Mouse (Mus musculus) midbrain, postnatal 0 days (tissue): ENCODE measurements around the gene Olfr878. TPM values are rescaled to one million over a fixed set of nuclear protein-coding genes. Genes with fewer than 3 reads are reported as not detected.

Experiments
- ATAC-seq: fragments of 200-750 bp; cut with Nextera tagmentation; 2 replicates; pipeline ENCODE4 v1.8.0; 2017; ENCODE audit warnings: moderate number of reproducible peaks, mild to moderate bottlenecking, moderate TSS enrichment, moderate library complexity; ENCODE audit not compliant: low FRiP score
- DNase-seq: peaks from one replicate; pipeline ENCODE4 v3.0.0-alpha.2; 2015; ENCODE audit warnings: low spot score
- H3K27ac ChIP-seq: fragments of 300-500 bp; sonication (generic); 2 replicates; pipeline ENCODE4 v1.5.1; 2014; ENCODE audit warnings: low read depth, mild to moderate bottlenecking, low read length, mixed read lengths
- H3K27me3 ChIP-seq: fragments of 300-500 bp; sonication (generic); 2 replicates; pipeline ENCODE4 v1.6.1; 2014; ENCODE audit warnings: low read length, control low read depth, mixed read lengths; ENCODE audit not compliant: insufficient read depth
- H3K36me3 ChIP-seq: fragments of 300-500 bp; sonication (generic); 2 replicates; pipeline ENCODE4 v1.6.1; 2014; ENCODE audit warnings: low read length, control low read depth, mixed read lengths; ENCODE audit not compliant: insufficient read depth
- H3K4me1 ChIP-seq: fragments of 300-500 bp; sonication (generic); 2 replicates; pipeline ENCODE4 v1.6.1; 2014; ENCODE audit warnings: mild to moderate bottlenecking, control low read depth, antibody characterized with exemption, low read length, mixed read lengths; ENCODE audit not compliant: insufficient read depth
- H3K4me2 ChIP-seq: fragments of 300-500 bp; sonication (generic); 2 replicates; pipeline ENCODE4 v1.6.1; 2014; ENCODE audit warnings: low read depth, mild to moderate bottlenecking, low read length, mixed read lengths; ENCODE audit not compliant: poor library complexity, severe bottlenecking
- H3K4me3 ChIP-seq: fragments of 300-500 bp; sonication (generic); 2 replicates; pipeline ENCODE4 v1.5.1; 2014; ENCODE audit warnings: low read depth, mild to moderate bottlenecking, low read length, moderate library complexity
- H3K9ac ChIP-seq: fragments of 300-500 bp; sonication (generic); replicated peaks from 2 replicates; pipeline ENCODE4 v1.6.1; 2014; ENCODE audit warnings: mild to moderate bottlenecking, low read length, moderate library complexity, mixed read lengths; ENCODE audit not compliant: poor library complexity, severe bottlenecking
- H3K9me3 ChIP-seq: fragments of 300-500 bp; sonication (generic); 2 replicates; pipeline ENCODE4 v1.6.1; 2016; ENCODE audit warnings: low read length, control low read depth
- CTCF ChIP-seq: IDR thresholded peaks from 2 replicates; pipeline ENCODE4 v1.5.1; 2016; ENCODE audit warnings: antibody characterized with exemption, mild to moderate bottlenecking
- WGBS: fragments of 180-500 bp; shearing (Covaris S2); extraction: QIAGEN DNeasy Blood & Tissue Kit; methylation state at CpG from one replicate; pipeline ENCODE4 v1.1.7; 2014; 5-methylcytosine and 5-hydroxymethylcytosine counted together
- polyA plus RNA-seq: library from polyadenylated mRNA; unstranded; fragments of >200 nt; fragmentation: Nextera tagmentation; extraction: Ambion mirVana; gene quantifications from 2 replicates; pipeline ENCODE4 v1.2.1, GENCODE M21; 2015
- total RNA-seq: library from RNA; depleted of rRNA; stranded (reverse); fragments of >200 nt; gene quantifications from 2 replicates; pipeline ENCODE4 v1.2.3, GENCODE M21; 2014; rRNA removed

The Olfr878 gene
- total and polyA plus RNA-seq, 2 experiments from 2014 or later: not detected

GRCm38 (mm10) chr9:37934146-37934545 lies 16.5 kb downstream of the Olfr878 start:
- Histone ChIP-seq H3K9me3 (no peaks in the 10 kb centered on the region), H3K4me1 (no peaks in the 10 kb centered on the region), H3K27ac (no peak overlapping the region), H3K4me3 (no peak overlapping the region), H3K36me3 (no peaks in the 10 kb centered on the region), H3K4me2 (no peak overlapping the region), H3K9ac (no peak overlapping the region), H3K27me3 (no peaks in the 10 kb centered on the region)
- ATAC-seq (no peak), DNase-seq (no peak)
- no peak for TF ChIP-seq CTCF

- Histone ChIP-seq H3K36me3 (no peaks in the 10 kb centered on the region), H3K4me1 (no peaks in the 10 kb centered on the region), H3K9ac (no peak overlapping the region), H3K4me3 (no peak overlapping the region), H3K27me3 (no peaks in the 10 kb centered on the region), H3K9me3 (no peaks in the 10 kb centered on the region), H3K27ac (no peak overlapping the region), H3K4me2 (no peak overlapping the region)
- ATAC-seq: no peak
- no peak for TF ChIP-seq CTCF
- 95% methylated on average over 2 of the region's 2 CpGs for WGBS
- no peak for DNase-seq
Measured at GRCm38 (mm10) chr9:37941167-37941566, 23.5 kb downstream of the Olfr878 start.

Other genes starting within 250 kb of the Olfr878 start
- gene Panx3, start 248.6 kb upstream of the Olfr878 start, total RNA-seq: not detected in 2 replicates
- gene Panx3, start 248.6 kb upstream of the Olfr878 start, polyA plus RNA-seq: 0.10 TPM in 1 of 2 replicates, not detected in the other
- gene Olfr160, start 201.6 kb upstream of the Olfr878 start, total RNA-seq: not detected in 2 replicates
- gene Olfr160, start 201.6 kb upstream of the Olfr878 start, polyA plus RNA-seq: not detected in 2 replicates
- gene Olfr874, start 172.7 kb upstream of the Olfr878 start, total RNA-seq: not detected in 2 replicates
- 0.11 TPM in 1 of 2 replicates, not detected in the other for gene Olfr874, start 172.7 kb upstream of the Olfr878 start, polyA plus RNA-seq
- gene Olfr875, start 146.0 kb upstream of the Olfr878 start, total RNA-seq: not detected in 2 replicates
- 0.20 and 0.22 TPM in 2 replicates for gene Olfr875, start 146.0 kb upstream of the Olfr878 start, polyA plus RNA-seq
- not detected in 2 replicates for gene Olfr876, start 114.8 kb upstream of the Olfr878 start, total RNA-seq
- gene Olfr876, start 114.8 kb upstream of the Olfr878 start, polyA plus RNA-seq: not detected in 2 replicates
- not detected in 2 replicates for gene Olfr877, start 63.6 kb upstream of the Olfr878 start, total RNA-seq
- not detected in 2 replicates for gene Olfr877, start 63.6 kb upstream of the Olfr878 start, polyA plus RNA-seq
- not detected in 2 replicates for gene Olfr145, start 21.1 kb upstream of the Olfr878 start, total RNA-seq
- not detected in 2 replicates for gene Olfr145, start 21.1 kb upstream of the Olfr878 start, polyA plus RNA-seq
- not detected in 2 replicates for gene Olfr881, start 74.0 kb downstream of the Olfr878 start, total RNA-seq
- gene Olfr881, start 74.0 kb downstream of the Olfr878 start, polyA plus RNA-seq: not detected in 2 replicates
- gene Olfr883, start 108.0 kb downstream of the Olfr878 start, total RNA-seq: not detected in 2 replicates
- not detected in 2 replicates for gene Olfr883, start 108.0 kb downstream of the Olfr878 start, polyA plus RNA-seq
- gene Olfr884, start 128.7 kb downstream of the Olfr878 start, total RNA-seq: not detected in 2 replicates
- not detected in 2 replicates for gene Olfr884, start 128.7 kb downstream of the Olfr878 start, polyA plus RNA-seq
- gene Olfr885, start 143.5 kb downstream of the Olfr878 start, total RNA-seq: not detected in 2 replicates
- gene Olfr885, start 143.5 kb downstream of the Olfr878 start, polyA plus RNA-seq: not detected in 2 replicates
- gene Olfr887, start 166.2 kb downstream of the Olfr878 start, total RNA-seq: not detected in 2 replicates
- gene Olfr887, start 166.2 kb downstream of the Olfr878 start, polyA plus RNA-seq: not detected in 2 replicates
- not detected in 2 replicates for gene Olfr888, start 190.3 kb downstream of the Olfr878 start, total RNA-seq
- not detected in 2 replicates for gene Olfr888, start 190.3 kb downstream of the Olfr878 start, polyA plus RNA-seq
- not detected in 2 replicates for gene Olfr889, start 197.4 kb downstream of the Olfr878 start, total RNA-seq
- gene Olfr889, start 197.4 kb downstream of the Olfr878 start, polyA plus RNA-seq: 0.04 TPM in 1 of 2 replicates, not detected in the other
- gene Olfr890, start 224.7 kb downstream of the Olfr878 start, total RNA-seq: not detected in 2 replicates
- gene Olfr890, start 224.7 kb downstream of the Olfr878 start, polyA plus RNA-seq: not detected in 2 replicates